Mouse (Mus musculus) liver, postnatal 0 days (tissue): ENCODE data around the gene Gja6. TPM values are rescaled to one million over a fixed set of nuclear protein-coding genes. Genes with fewer than 3 reads are reported as not detected.

Experiments
- ATAC-seq: fragments of 200-750 bp; cut with Nextera tagmentation; 2 replicates; pipeline ENCODE4 v1.8.0; 2017; ENCODE audit warnings: mild to moderate bottlenecking, moderate library complexity
- DNase-seq: peaks from one replicate; pipeline ENCODE4 v3.0.0-alpha.2; 2016
- H3K27ac ChIP-seq: fragments of 300-500 bp; sonication (generic); 2 replicates; pipeline ENCODE4 v1.5.1; 2014; ENCODE audit warnings: antibody characterized with exemption, moderate library complexity, mild to moderate bottlenecking, low read depth
- H3K27me3 ChIP-seq: fragments of 300-500 bp; sonication (generic); 2 replicates; pipeline ENCODE4 v1.6.1; 2014; ENCODE audit warnings: low read length, control low read depth, mixed read lengths; ENCODE audit not compliant: insufficient read depth
- H3K36me3 ChIP-seq: fragments of 300-500 bp; sonication (generic); replicated peaks from 2 replicates; pipeline ENCODE4 v1.6.1; 2014; ENCODE audit warnings: mild to moderate bottlenecking, control low read depth, low read length, moderate library complexity, mixed read lengths; ENCODE audit not compliant: insufficient read depth
- H3K4me1 ChIP-seq: fragments of 300-500 bp; sonication (generic); 2 replicates; pipeline ENCODE4 v1.6.1; 2014; ENCODE audit warnings: antibody characterized with exemption, mild to moderate bottlenecking, control low read depth; ENCODE audit not compliant: insufficient read depth
- H3K4me2 ChIP-seq: fragments of 300-500 bp; sonication (generic); 2 replicates; pipeline ENCODE4 v1.6.1; 2014; ENCODE audit warnings: low read depth, mild to moderate bottlenecking, low read length, moderate library complexity, mixed read lengths
- H3K4me3 ChIP-seq: fragments of 300-500 bp; sonication (generic); 2 replicates; pipeline ENCODE4 v1.5.1; 2014; ENCODE audit warnings: low read depth, low read length
- H3K9ac ChIP-seq: fragments of 300-500 bp; sonication (generic); replicated peaks from 2 replicates; pipeline ENCODE4 v1.6.1; 2014; ENCODE audit warnings: mild to moderate bottlenecking, moderate library complexity
- H3K9me3 ChIP-seq: fragments of 300-500 bp; sonication (generic); 2 replicates; pipeline ENCODE4 v1.6.1; 2016; ENCODE audit warnings: mild to moderate bottlenecking, control low read depth, low read length, mixed read lengths
- CTCF ChIP-seq: sonication (generic); IDR thresholded peaks from 2 replicates; pipeline ENCODE4 v1.5.1; 2016; ENCODE audit warnings: antibody characterized with exemption, low read depth
- EP300 ChIP-seq: IDR thresholded peaks from 2 replicates; pipeline ENCODE4 v1.6.1; 2016; ENCODE audit warnings: antibody characterized with exemption, low read depth, mild to moderate bottlenecking
- WGBS: fragments of 180-500 bp; shearing (Covaris S2); extraction: QIAGEN DNeasy Blood & Tissue Kit; methylation state at CpG from one replicate; pipeline ENCODE4 v1.1.7; 2014; ENCODE audit not compliant: insufficient replicate concordance; 5-methylcytosine and 5-hydroxymethylcytosine counted together
- polyA plus RNA-seq: library from polyadenylated mRNA; unstranded; fragments of >200 nt; fragmentation: Nextera tagmentation; extraction: Ambion mirVana; gene quantifications from 2 replicates; pipeline ENCODE4 v1.2.1, GENCODE M21; 2015

Gja6 gene
- polyA plus RNA-seq, 1 experiment from 2014 or later, result 0.08 TPM

GRCm38 (mm10) chrX:160866576-160866975 is 40.3 kb downstream of the Gja6 start:
- no peaks in the 10 kb centered on the region for H3K27me3 ChIP-seq
- no peak overlapping the region for H3K4me3 ChIP-seq
- H3K36me3 ChIP-seq, result no peaks in the 10 kb centered on the region
- DNase-seq (no peak), ATAC-seq (no peak)
- 82% methylated on average over 4 of the region's 4 CpGs for WGBS
- no peaks in the 10 kb centered on the region for H3K9me3 ChIP-seq
- no peak overlapping the region for H3K4me2 ChIP-seq
- no peaks in the 10 kb centered on the region for H3K4me1 ChIP-seq
- H3K27ac ChIP-seq, result no peak overlapping the region
- TF ChIP-seq CTCF (no peak), EP300 (no peak)
- H3K9ac ChIP-seq, result no peak overlapping the region

GRCm38 (mm10) chrX:160865022-160865421 is 41.8 kb downstream of the Gja6 start:
- Histone ChIP-seq H3K4me1 (no peaks in the 10 kb centered on the region), H3K4me3 (no peak overlapping the region), H3K36me3 (no peaks in the 10 kb centered on the region), H3K27me3 (no peaks in the 10 kb centered on the region), H3K27ac (no peak overlapping the region), H3K9ac (no peak overlapping the region), H3K9me3 (no peaks in the 10 kb centered on the region), H3K4me2 (no peak overlapping the region)
- TF ChIP-seq CTCF (no peak), EP300 (no peak)
- 84% methylated on average over 4 of the region's 4 CpGs for WGBS
- ATAC-seq (no peak), DNase-seq (no peak)

- ATAC-seq (no peak), DNase-seq (no peak)
- 75% methylated on average over 4 of the region's 4 CpGs for WGBS
Measured at GRCm38 (mm10) chrX:160863689-160864383, 43.0 kb downstream of the Gja6 start.

More at GRCm38 (mm10) chrX:160863689-160864383, 43.0 kb downstream of the Gja6 start:
- H3K9me3 ChIP-seq, result no peaks in the 10 kb centered on the region
- no peak overlapping the region for H3K9ac ChIP-seq
- H3K4me1 ChIP-seq, result no peaks in the 10 kb centered on the region
- H3K27ac ChIP-seq, result no peak overlapping the region
- H3K4me3 ChIP-seq, result no peak overlapping the region
- H3K4me2 ChIP-seq, result no peak overlapping the region
- TF ChIP-seq CTCF (no peak), EP300 (no peak)
- no peaks in the 10 kb centered on the region for H3K27me3 ChIP-seq
- H3K36me3 ChIP-seq, result no peaks in the 10 kb centered on the region

Other genes starting within 250 kb of the Gja6 start
- gene Ppef1, start 171.3 kb downstream of the Gja6 start, polyA plus RNA-seq, result not detected in 2 replicates
- not detected in 2 replicates for gene Rs1, start 139.0 kb downstream of the Gja6 start, polyA plus RNA-seq
- gene Cdkl5, start 87.7 kb upstream of the Gja6 start, polyA plus RNA-seq, result 0.30 and 0.34 TPM in 2 replicates
- 0.25 and 0.31 TPM in 2 replicates for gene Scml2, start 210.1 kb upstream of the Gja6 start, polyA plus RNA-seq